Mouse (Mus musculus) CH12.LX (cell line): ENCODE results near the gene Psme1. TPM values are rescaled to one million over a fixed set of nuclear protein-coding genes. Genes with fewer than 3 reads are reported as not detected.

Experiments
- DNase-seq: peaks from one replicate; pipeline ENCODE4 v3.0.0-alpha.2; 2013; ENCODE audit errors: extremely low read depth
- H3K27ac ChIP-seq: 2 replicates; pipeline ENCODE4 v1.5.1; 2012; ENCODE audit warnings: low read depth, mild to moderate bottlenecking, control low read depth, moderate library complexity; ENCODE audit not compliant: insufficient read depth
- H3K27me3 ChIP-seq: replicated peaks from 2 replicates; pipeline ENCODE3; 2012; ENCODE audit warnings: inconsistent platforms
- H3K36me3 ChIP-seq, 2 experiments: replicated peaks in 1 of 2; 2 replicates each; pipeline versions ENCODE3 to v1.6.1; 2012; ENCODE audit warnings: inconsistent platforms in 1 of 2, low read length in 1 of 2, mild to moderate bottlenecking in 1 of 2, mixed read lengths in 1 of 2, moderate library complexity in 1 of 2; ENCODE audit not compliant: control insufficient read depth in 1 of 2, insufficient read depth in 1 of 2
- H3K4me1 ChIP-seq, 2 experiments: 2 replicates each; pipeline ENCODE4 v1.6.1; 2012; ENCODE audit warnings: inconsistent platforms in 1 of 2, moderate library complexity in 1 of 2; ENCODE audit not compliant: insufficient read depth in 2 of 2, control insufficient read depth in 1 of 2
- H3K4me2 ChIP-seq: 2 replicates; pipeline ENCODE4 v1.6.1; 2012; ENCODE audit warnings: low read depth, mild to moderate bottlenecking, control low read depth; ENCODE audit not compliant: poor library complexity, insufficient read depth, severe bottlenecking
- H3K4me3 ChIP-seq, 3 experiments: fragments of 150-350 bp in 1 of 3; sonication (generic) in 1 of 3; replicated peaks in 1 of 3; 2 replicates each; pipeline versions ENCODE3 to v1.5.1; 2011 to 2012; ENCODE audit warnings: low read depth in 2 of 3, low read length in 2 of 3, mild to moderate bottlenecking in 2 of 3, moderate library complexity in 2 of 3, control low read depth in 1 of 3, improper control_type of control experiment in 1 of 3, inconsistent platforms in 1 of 3, mixed read lengths in 1 of 3; ENCODE audit not compliant: poor library complexity in 1 of 3
- H3K79me2 ChIP-seq: replicated peaks from 2 replicates; pipeline ENCODE4 v1.6.1; 2012; ENCODE audit warnings: mild to moderate bottlenecking, moderate library complexity; ENCODE audit not compliant: control insufficient read depth, poor library complexity, insufficient read depth, severe bottlenecking; ENCODE audit errors: extremely low read depth
- H3K9ac ChIP-seq: 2 replicates; pipeline ENCODE4 v1.6.1; 2012; ENCODE audit warnings: low read depth, mild to moderate bottlenecking, control low read depth, moderate library complexity; ENCODE audit not compliant: insufficient read depth
- H3K9me3 ChIP-seq: replicated peaks from 2 replicates; pipeline ENCODE3; 2012; ENCODE audit warnings: low read length, inconsistent platforms, mixed read lengths
- BHLHE40 ChIP-seq: IDR thresholded peaks from 2 replicates; pipeline ENCODE4 v1.6.1; 2011; ENCODE audit warnings: mild to moderate bottlenecking, low read depth, low read length, improper control_type of control experiment
- CTCF ChIP-seq, 2 experiments: IDR thresholded peaks in 1 of 2; conservative IDR thresholded peaks in 1 of 2; 2 replicates each; pipeline ENCODE4 v1.5.1; 2011 to 2012; ENCODE audit warnings: low read depth in 2 of 2, low read length in 2 of 2, improper control_type of control experiment in 1 of 2, inconsistent platforms in 1 of 2, mild to moderate bottlenecking in 1 of 2, moderate library complexity in 1 of 2
- E2F4 ChIP-seq: IDR thresholded peaks from 2 replicates; pipeline ENCODE4 v1.6.1; 2011; ENCODE audit warnings: low read depth, low read length, improper control_type of control experiment; ENCODE audit not compliant: insufficient replicate concordance
- JUN ChIP-seq: IDR thresholded peaks from 2 replicates; pipeline ENCODE4 v1.6.1; 2011; ENCODE audit warnings: low read depth, mild to moderate bottlenecking, low read length, improper control_type of control experiment, moderate library complexity; ENCODE audit not compliant: insufficient read depth
- MAFK ChIP-seq: IDR thresholded peaks from 2 replicates; pipeline ENCODE4 v1.6.1; 2011; ENCODE audit warnings: low read length, improper control_type of control experiment; ENCODE audit not compliant: insufficient replicate concordance
- MAZ ChIP-seq: IDR thresholded peaks from 2 replicates; pipeline ENCODE4 v1.6.1; 2012; ENCODE audit warnings: low read depth, mild to moderate bottlenecking, inconsistent platforms, low read length, improper control_type of control experiment, moderate library complexity
- MEF2A ChIP-seq: IDR thresholded peaks from 2 replicates; pipeline ENCODE4 v1.6.1; 2014; ENCODE audit warnings: low read depth, mild to moderate bottlenecking, inconsistent platforms, low read length, improper control_type of control experiment, borderline replicate concordance
- MYC ChIP-seq: IDR thresholded peaks from 2 replicates; pipeline ENCODE4 v1.6.1; 2011; ENCODE audit warnings: low read depth, mild to moderate bottlenecking, improper control_type of control experiment, low read length
- NRF1 ChIP-seq: IDR thresholded peaks from 2 replicates; pipeline ENCODE4 v1.6.1; 2014; ENCODE audit warnings: low read depth, mild to moderate bottlenecking, inconsistent platforms, low read length, improper control_type of control experiment, moderate library complexity
- PAX5 ChIP-seq: IDR thresholded peaks from 2 replicates; pipeline ENCODE4 v1.6.1; 2012; ENCODE audit warnings: low read length, inconsistent platforms, mixed read lengths
- POLR2A ChIP-seq: IDR thresholded peaks from 2 replicates; pipeline ENCODE4 v1.6.1; 2011; ENCODE audit warnings: low read depth, mild to moderate bottlenecking, improper control_type of control experiment, low read length
- POLR2AphosphoS2 ChIP-seq: IDR thresholded peaks from 2 replicates; pipeline ENCODE4 v1.6.1; 2011; ENCODE audit warnings: low read depth, low read length, improper control_type of control experiment
- RAD21 ChIP-seq: IDR thresholded peaks from 2 replicates; pipeline ENCODE4 v1.6.1; 2011; ENCODE audit warnings: low read depth, mild to moderate bottlenecking, low read length, improper control_type of control experiment, moderate library complexity
- RCOR1 ChIP-seq: conservative IDR thresholded peaks from 2 replicates; pipeline ENCODE4 v1.6.1; 2012; ENCODE audit warnings: low read depth, mild to moderate bottlenecking, inconsistent platforms, low read length, improper control_type of control experiment
- SMC3 ChIP-seq: IDR thresholded peaks from 2 replicates; pipeline ENCODE4 v1.6.1; 2011; ENCODE audit warnings: low read depth, low read length, improper control_type of control experiment
- TBP ChIP-seq: conservative IDR thresholded peaks from 2 replicates; pipeline ENCODE4 v1.6.1; 2011; ENCODE audit warnings: low read depth, low read length, improper control_type of control experiment
- UBTF ChIP-seq: IDR thresholded peaks from 2 replicates; pipeline ENCODE4 v1.6.1; 2012; ENCODE audit warnings: low read depth, mild to moderate bottlenecking, inconsistent platforms, low read length, improper control_type of control experiment, moderate library complexity
- USF2 ChIP-seq: conservative IDR thresholded peaks from 2 replicates; pipeline ENCODE4 v1.6.1; 2011; ENCODE audit warnings: low read depth, low read length, improper control_type of control experiment
- ZKSCAN1 ChIP-seq: IDR thresholded peaks from 2 replicates; pipeline ENCODE4 v1.6.1; 2012; ENCODE audit warnings: low read depth, inconsistent platforms, low read length, improper control_type of control experiment, borderline replicate concordance
- ZMIZ1 ChIP-seq: IDR thresholded peaks from 2 replicates; pipeline ENCODE4 v1.6.1; 2012; ENCODE audit warnings: low read depth, mild to moderate bottlenecking, inconsistent platforms, low read length, improper control_type of control experiment
- ZNF384 ChIP-seq: IDR thresholded peaks from 2 replicates; pipeline ENCODE4 v1.6.1; 2012; ENCODE audit warnings: low read depth, low read length, improper control_type of control experiment, inconsistent platforms
- dilution Hi-C: fragments of 300-500 bp; cut with MboI; formaldehyde crosslinking; loops from 2 replicates; pipeline ENCODE4 v1.14.3; 2020; ENCODE audit warnings: low sequenced_read_pairs; ENCODE audit not compliant: extremely low pct_unique_long_range_greater_than_20kb, extremely low pct_ligation_motif_present
- in situ Hi-C: fragments of 300-500 bp; cut with MboI; formaldehyde crosslinking; loops from 3 replicates; pipeline ENCODE4 v1.14.3; 2019; ENCODE audit warnings: low sequenced_read_pairs, low pct_ligation_motif_present, low pct_unique_long_range_greater_than_20kb, mixed read lengths
- polyA plus RNA-seq: library from polyadenylated mRNA; unstranded; fragments of >175 nt; gene quantifications from 2 replicates; pipeline ENCODE4 v1.2.1, GENCODE M21; 2012; ENCODE audit warnings: low read depth; ENCODE audit not compliant: insufficient read length
- total RNA-seq, 2 experiments: library from RNA; depleted of rRNA; stranded (reverse); fragments of 300-350 nt in 1 of 2; fragments of >200 nt in 1 of 2; gene quantifications; 2 replicates each; pipeline ENCODE4 v1.2.3; 2012 to 2014

Gene Psme1
- total and polyA plus RNA-seq, 3 experiments = 335 to 740 (median 377) TPM

DNA sequence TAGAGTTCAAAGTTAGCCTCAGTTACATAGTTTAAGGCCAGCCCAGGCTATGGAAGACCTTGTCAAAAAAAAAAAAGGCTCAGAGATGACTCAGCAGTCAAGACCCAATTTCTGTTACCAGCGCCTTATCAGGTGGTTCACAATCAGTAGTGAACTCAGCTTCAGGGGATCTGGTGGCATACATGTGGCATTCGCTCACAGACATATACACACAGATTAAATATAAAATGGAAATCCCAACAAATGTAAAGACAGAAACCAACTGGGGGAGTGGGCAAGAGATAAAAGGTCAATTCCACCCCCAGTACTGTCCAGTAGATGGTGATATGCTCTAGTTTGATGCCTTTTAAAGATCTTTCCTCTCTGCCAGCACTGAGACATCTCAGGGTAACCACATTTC, 8.2 kb downstream of the Psme1 start:
- Histone ChIP-seq H3K9ac (no peak overlapping the region), H3K36me3 (peaks cover 24 to 52% of the 10 kb centered on the region in 2 experiments), H3K9me3 (no peaks in the 10 kb centered on the region), H3K79me2 (peaks cover 23% of the 10 kb centered on the region), H3K4me2 (no peak overlapping the region), H3K4me3 (no peak overlapping the region), H3K27ac (peak overlapping the region; percentile 83), H3K4me1 (peaks cover 8 to 57% of the 10 kb centered on the region in 2 experiments), H3K27me3 (no peaks in the 10 kb centered on the region)
- no peak for DNase-seq
- dilution Hi-C loops (no loop called here), in situ Hi-C loops (no loop called here)
- TF ChIP-seq MAFK = peak; percentile 69; the same call in 1 of the 2 replicates
- peak; percentile 43 for TF ChIP-seq RAD21
- TF ChIP-seq RCOR1 = no peak
- no peak for TF ChIP-seq USF2
- 0 out of 2 replicates have a peak, but pooled peaks have one; percentile 19 for TF ChIP-seq POLR2A
- peak; percentile 41; the same call in 1 of the 2 replicates for TF ChIP-seq MYC
- TF ChIP-seq CTCF (conservative IDR thresholded peaks at IDR 0.05 in 1 of 2, IDR thresholded peaks at IDR 0.05 in 1 of 2; ENCODE audit: low read depth in 2 of 2, low read length in 2 of 2) = peak in 1 of 2 experiments; percentile 59; a peak in 2 of 4 replicates
- peak; percentile 19; the same call in 1 of the 2 replicates for TF ChIP-seq SMC3
- TF ChIP-seq ZNF384 = peak; percentile 82

DNA sequence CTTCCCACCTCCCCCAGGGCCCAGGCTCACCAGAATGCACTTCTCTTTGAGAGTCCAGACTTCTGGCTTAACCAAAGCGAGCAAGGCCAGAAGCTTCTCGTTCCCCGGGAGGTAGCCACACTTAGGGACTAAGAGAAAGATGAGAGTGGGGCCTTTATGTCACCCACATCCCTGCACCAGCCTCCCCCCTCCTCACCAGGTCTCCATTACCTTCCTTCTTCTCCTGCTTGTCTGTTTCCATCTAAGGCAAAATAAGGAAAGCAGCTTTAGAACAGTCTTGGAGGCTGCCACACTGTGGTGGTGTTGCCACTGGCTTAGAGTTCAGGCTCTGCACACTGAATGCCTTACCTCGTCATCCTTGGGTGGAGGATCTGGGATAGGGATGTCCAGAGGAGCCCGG, 11.3 kb downstream of the Psme1 start:
- H3K9ac ChIP-seq = peak overlapping the region; percentile 89
- H3K27ac ChIP-seq = peak overlapping the region; percentile 97
- in situ Hi-C loops = no loop called here
- H3K36me3 ChIP-seq = peaks cover 22 to 45% of the 10 kb centered on the region in 2 experiments
- dilution Hi-C loops = no loop called here
- TF ChIP-seq TBP (no peak), E2F4 (no peak), ZMIZ1 (no peak), JUN (no peak), RAD21 (no peak), MAFK (no peak), ZKSCAN1 (no peak), MAZ (no peak), POLR2AphosphoS2 (no peak), NRF1 (no peak), MYC (no peak), UBTF (no peak), ZNF384 (no peak), MEF2A (no peak), BHLHE40 (no peak), PAX5 (no peak)
- no peaks in the 10 kb centered on the region for H3K27me3 ChIP-seq
- H3K9me3 ChIP-seq = no peaks in the 10 kb centered on the region
- H3K4me3 ChIP-seq = peak overlapping the region; percentile 79 to 94 (median 91)
- DNase-seq = no peak
- H3K79me2 ChIP-seq = peaks cover 35% of the 10 kb centered on the region
- H3K4me1 ChIP-seq = peaks cover 8 to 64% of the 10 kb centered on the region in 2 experiments
- H3K4me2 ChIP-seq = peak overlapping the region; percentile 96
